8 mouse cellular contexts compared by ENCODE assay signal in genomic region chr5:3646991-3647707, GRCm38 (mm10). TPM values are rescaled to one million over a fixed set of nuclear protein-coding genes. Genes with fewer than 3 reads are reported as not detected.
DNase-seq lines count a peak whose midpoint lies in the region; TF ChIP-seq lines count a peak whose summit lies in the region.

No protein-coding gene starts in this region.

- TF ChIP-seq RAD21 in MEL (IDR thresholded peaks at IDR 0.05; ENCODE audit: low read depth, low read length), result peak; percentile 79

- peaks cover 22 to 32% of the 10 kb centered on the region in 2 experiments for H3K36me3 ChIP-seq in MEL (ENCODE audit: control insufficient read depth in 1 of 2, insufficient read depth in 2 of 2, low read length in 2 of 2)

- no peaks in the 10 kb centered on the region for H3K27me3 ChIP-seq in MEL (ENCODE audit: control insufficient read depth in 1 of 2, insufficient read depth in 2 of 2, low read length in 2 of 2)

- H3K9me3 ChIP-seq in MEL (replicated peaks; ENCODE audit: insufficient read depth, low read length), result no peaks in the 10 kb centered on the region

- no peak for TF ChIP-seq EP300 in MEL (IDR thresholded peaks at IDR 0.05; ENCODE audit: low read depth in 1 of 2, low read length in 2 of 2)

- TF ChIP-seq POLR2A in MEL (IDR thresholded peaks at IDR 0.05; ENCODE audit: control insufficient read depth in 1 of 2, insufficient read depth in 1 of 2, low read depth in 1 of 2, low read length in 2 of 2, poor library complexity in 1 of 2), result no peak

- peaks cover 8 to 28% of the 10 kb centered on the region in 2 experiments for H3K4me1 ChIP-seq in MEL (ENCODE audit: control insufficient read depth in 1 of 2, insufficient read depth in 2 of 2, low read length in 2 of 2)
- H3K4me1 ChIP-seq in brown adipose tissue, adult 24 weeks (ENCODE audit: control insufficient read depth, insufficient read depth, insufficient read length, low read length), result no peaks in the 10 kb centered on the region

- H3K4me3 ChIP-seq in MEL (ENCODE audit: control insufficient read depth in 1 of 2, insufficient read depth in 1 of 2, low read depth in 2 of 2, low read length in 2 of 2), result peak overlapping the region; percentile 79 to 90
- peak overlapping the region; percentile 98 for H3K4me3 ChIP-seq in brown adipose tissue, adult 24 weeks (ENCODE audit: insufficient read depth, low read depth, low read length)

- DNase-seq in MEL (ENCODE audit: low read depth, low spot score), result peak; percentile 85
- DNase-seq in fat pad, adult 2 months (ENCODE audit: extremely low read depth, low read depth, low spot score), result peak; percentile 21
- DNase-seq in heart, postnatal 14 days, result peak; percentile 45 to 56
- DNase-seq in layer of hippocampus, adult 9-11 months, result peak; percentile 44
- peak; percentile 70 for DNase-seq in lung, postnatal 10 days
- peak; percentile 26 for DNase-seq in retina, adult 2 months (ENCODE audit: low read depth, low spot score)
- peak; percentile 63 for DNase-seq in thymus, postnatal 25 days

- peak overlapping the region; percentile 85 for H3K9ac ChIP-seq in MEL (ENCODE audit: control insufficient read depth, low read depth, low read length, poor library complexity, severe bottlenecking)

- H3K27ac ChIP-seq in MEL (ENCODE audit: control insufficient read depth, low read depth, low read length), result peak overlapping the region; percentile 77
- H3K27ac ChIP-seq in brown adipose tissue, adult 24 weeks (replicated peaks; ENCODE audit: low read depth, low read length), result peak overlapping the region; percentile 60

- intact Hi-C loops in heart, postnatal 14 days (cut with DNase I), result loop anchor here (2.0 to 10.0 kb wide), 4 partner anchors 50 to 548 kb away; partner anchors contain the start of genes Ankib1, Krit1, Mterf1b and Pex1

- peak; percentile 18 to 72 (median 70); a peak in 4 of 6 replicates for TF ChIP-seq CTCF in MEL (IDR thresholded peaks at IDR 0.05 in 2 of 3, conservative IDR thresholded peaks at IDR 0.05 in 1 of 3; ENCODE audit: control insufficient read depth in 1 of 3, insufficient read depth in 1 of 3, low read depth in 2 of 3, low read length in 3 of 3, poor library complexity in 1 of 3, severe bottlenecking in 1 of 3)

- peaks cover 25% of the 10 kb centered on the region for H3K79me2 ChIP-seq in MEL (ENCODE audit: control insufficient read depth, insufficient read depth, low read length, poor library complexity)

TF ChIP-seq in MEL, 35 proteins besides CTCF, POLR2A, EP300 and RAD21:
- TF ChIP-seq ZNF384 (IDR thresholded peaks at IDR 0.05; ENCODE audit: low read depth, low read length), result 0 out of 2 replicates have a peak, but pooled peaks have one; percentile 29
- TF ChIP-seq SIN3A (IDR thresholded peaks at IDR 0.05; ENCODE audit: low read length), result peak; percentile 86
- TF ChIP-seq POLR2AphosphoS2 (IDR thresholded peaks at IDR 0.05; ENCODE audit: low read length), result no peak
- TF ChIP-seq RCOR1 (IDR thresholded peaks at IDR 0.05; ENCODE audit: low read depth, low read length), result no peak; the same call in 1 of the 2 replicates
- TF ChIP-seq TBP (IDR thresholded peaks at IDR 0.05; ENCODE audit: low read depth, low read length), result 0 out of 2 replicates have a peak, but pooled peaks have one; percentile 19
- no peak for TF ChIP-seq MAFK (IDR thresholded peaks at IDR 0.05; ENCODE audit: borderline replicate concordance, low read depth, low read length)
- peak; percentile 51 for TF ChIP-seq ZC3H11A (IDR thresholded peaks at IDR 0.05; ENCODE audit: low read depth, low read length)
- 0 out of 2 replicates have a peak, but pooled peaks have one; percentile 61 for TF ChIP-seq MYC (IDR thresholded peaks at IDR 0.05; ENCODE audit: low read depth, low read length)
- no peak for TF ChIP-seq UBTF (IDR thresholded peaks at IDR 0.05; ENCODE audit: borderline replicate concordance, insufficient read depth, low read depth, low read length)
- no peak for TF ChIP-seq TAL1 (IDR thresholded peaks at IDR 0.05; ENCODE audit: low read length)
- peak; percentile 88 for TF ChIP-seq MAZ (IDR thresholded peaks at IDR 0.05; ENCODE audit: low read depth, low read length)
- peak; percentile 22; the same call in 1 of the 2 replicates for TF ChIP-seq MAX (IDR thresholded peaks at IDR 0.05; ENCODE audit: low read length)
- TF ChIP-seq MXI1 (IDR thresholded peaks at IDR 0.05; ENCODE audit: low read depth, low read length), result peak; percentile 30
- 0 out of 2 replicates have a peak, but pooled peaks have one; percentile 51 for TF ChIP-seq HCFC1 (IDR thresholded peaks at IDR 0.05; ENCODE audit: low read depth, low read length)
- peak; percentile 67 for TF ChIP-seq SMC3 (IDR thresholded peaks at IDR 0.05; ENCODE audit: low read depth, low read length)
- TF ChIP-seq E2F4 (IDR thresholded peaks at IDR 0.05; ENCODE audit: borderline replicate concordance, low read depth, low read length), result peak; percentile 72; the same call in 1 of the 2 replicates
- no peak for TF ChIP-seq USF1 (IDR thresholded peaks at IDR 0.05; ENCODE audit: low read depth, low read length)
- TF ChIP-seq JUND (IDR thresholded peaks at IDR 0.05; ENCODE audit: low read depth, low read length), result 0 out of 2 replicates have a peak, but pooled peaks have one; percentile 36
- TF ChIP-seq CHD1 (IDR thresholded peaks at IDR 0.05; ENCODE audit: low read depth, low read length), result peak; percentile 92; the same call in 1 of the 2 replicates
- no peak for TF ChIP-seq ETS1 (IDR thresholded peaks at IDR 0.05; ENCODE audit: low read depth, low read length)
- no peak for TF ChIP-seq POLR2AphosphoS5 (IDR thresholded peaks at IDR 0.05; ENCODE audit: borderline replicate concordance, low read depth, low read length)

RNA-seq across cellular contexts. Expression of gene Tmbim7, which starts 3.8 kb away (rescaled TPM):
- total RNA-seq in MEL (2012; rRNA removed), result 0.16 TPM in 1 of 2 replicates, not detected in the other
- polyA plus RNA-seq in MEL (2012; ENCODE audit: insufficient read depth in 1 of 2, insufficient read length in 2 of 2, low read depth in 1 of 2, low replicate concordance in 2 of 2, missing spikeins in 1 of 2), result under 1 TPM in 1 of 2 experiments, not detected in 1; 0.06 TPM
- not detected in 2 replicates for polyA plus RNA-seq in brown adipose tissue, adult 24 weeks (2012; ENCODE audit: insufficient read depth, insufficient read length, missing spikeins)
- not detected for total RNA-seq in heart, postnatal 14 days (2021)

RNA-seq across cellular contexts. Expression of gene Gatad1, which starts 9.8 kb away (rescaled TPM):
- 103 and 119 TPM in 2 replicates for total RNA-seq in MEL (2012; rRNA removed)
- 100 to 1,000 TPM; 186 to 564 TPM for polyA plus RNA-seq in MEL (2012; ENCODE audit: insufficient read depth in 1 of 2, insufficient read length in 2 of 2, low read depth in 1 of 2, low replicate concordance in 2 of 2, missing spikeins in 1 of 2)
- polyA plus RNA-seq in brown adipose tissue, adult 24 weeks (2012; ENCODE audit: insufficient read depth, insufficient read length, missing spikeins), result 141 and 230 TPM in 2 replicates
- total RNA-seq in heart, postnatal 14 days (2021), result 10 to 100 TPM; 80.3 to 85.6 TPM

RNA-seq across cellular contexts. Expression of gene Rbm48, which starts 50.8 kb away (rescaled TPM):
- total RNA-seq in MEL (2012; rRNA removed), result 12.0 and 12.7 TPM in 2 replicates
- 10 to 100 TPM in 1 of 2 experiments, not detected in 1; 12.9 TPM for polyA plus RNA-seq in MEL (2012; ENCODE audit: insufficient read depth in 1 of 2, insufficient read length in 2 of 2, low read depth in 1 of 2, low replicate concordance in 2 of 2, missing spikeins in 1 of 2)
- polyA plus RNA-seq in brown adipose tissue, adult 24 weeks (2012; ENCODE audit: insufficient read depth, insufficient read length, missing spikeins), result 3.9 and 4.3 TPM in 2 replicates
- total RNA-seq in heart, postnatal 14 days (2021), result 1 to 10 TPM; 4.2 to 5.1 TPM

RNA-seq across cellular contexts. Expression of gene Pex1, which starts 51.3 kb away (rescaled TPM):
- 5.2 and 6.3 TPM in 2 replicates for total RNA-seq in MEL (2012; rRNA removed)
- polyA plus RNA-seq in MEL (2012; ENCODE audit: insufficient read depth in 1 of 2, insufficient read length in 2 of 2, low read depth in 1 of 2, low replicate concordance in 2 of 2, missing spikeins in 1 of 2), result 10 to 100 TPM in 1 of 2 experiments, not detected in 1; 19.4 TPM
- 13.8 and 17.3 TPM in 2 replicates for polyA plus RNA-seq in brown adipose tissue, adult 24 weeks (2012; ENCODE audit: insufficient read depth, insufficient read length, missing spikeins)
- total RNA-seq in heart, postnatal 14 days (2021), result 10 to 100 TPM in 1 of 2 experiments, 1 to 10 TPM in 1; 9.6 to 10.9 TPM

Comparison
In these comparisons a context has a peak if more than half of its experiments do, and no peak if none do; other contexts are left out.
1. Peak in every context shown above with its lines: DNase-seq, H3K4me3 ChIP-seq and H3K27ac ChIP-seq.
2. DNase-seq: peak in every context shown above with its lines; median percentile 85 in MEL; 70 in lung, postnatal 10 days; 63 in thymus, postnatal 25 days; 50 in heart, postnatal 14 days; 44 in layer of hippocampus, adult 9-11 months; 26 in retina, adult 2 months; 21 in fat pad, adult 2 months.